Mouse (Mus musculus) liver, postnatal 0 days (tissue): ENCODE results near the gene Eri2. TPM values are rescaled to one million over a fixed set of nuclear protein-coding genes. Genes with fewer than 3 reads are reported as not detected.
"Not testable (repeated sequence)": the region's sequence is repeated elsewhere in the genome, so short reads cannot be mapped to it uniquely, and the experiment has no call there.

Experiments used
- ATAC-seq: fragments of 200-750 bp; cut with Nextera tagmentation; 2 replicates; pipeline ENCODE4 v1.8.0; 2017; ENCODE audit warnings: mild to moderate bottlenecking, moderate library complexity
- DNase-seq: peaks from one replicate; pipeline ENCODE4 v3.0.0-alpha.2; 2016
- H3K27ac ChIP-seq: fragments of 300-500 bp; sonication (generic); 2 replicates; pipeline ENCODE4 v1.5.1; 2014; ENCODE audit warnings: antibody characterized with exemption, moderate library complexity, mild to moderate bottlenecking, low read depth
- H3K27me3 ChIP-seq: fragments of 300-500 bp; sonication (generic); 2 replicates; pipeline ENCODE4 v1.6.1; 2014; ENCODE audit warnings: low read length, control low read depth, mixed read lengths; ENCODE audit not compliant: insufficient read depth
- H3K36me3 ChIP-seq: fragments of 300-500 bp; sonication (generic); replicated peaks from 2 replicates; pipeline ENCODE4 v1.6.1; 2014; ENCODE audit warnings: mild to moderate bottlenecking, control low read depth, low read length, moderate library complexity, mixed read lengths; ENCODE audit not compliant: insufficient read depth
- H3K4me1 ChIP-seq: fragments of 300-500 bp; sonication (generic); 2 replicates; pipeline ENCODE4 v1.6.1; 2014; ENCODE audit warnings: antibody characterized with exemption, mild to moderate bottlenecking, control low read depth; ENCODE audit not compliant: insufficient read depth
- H3K4me2 ChIP-seq: fragments of 300-500 bp; sonication (generic); 2 replicates; pipeline ENCODE4 v1.6.1; 2014; ENCODE audit warnings: low read depth, mild to moderate bottlenecking, low read length, moderate library complexity, mixed read lengths
- H3K4me3 ChIP-seq: fragments of 300-500 bp; sonication (generic); 2 replicates; pipeline ENCODE4 v1.5.1; 2014; ENCODE audit warnings: low read depth, low read length
- H3K9ac ChIP-seq: fragments of 300-500 bp; sonication (generic); replicated peaks from 2 replicates; pipeline ENCODE4 v1.6.1; 2014; ENCODE audit warnings: mild to moderate bottlenecking, moderate library complexity
- H3K9me3 ChIP-seq: fragments of 300-500 bp; sonication (generic); 2 replicates; pipeline ENCODE4 v1.6.1; 2016; ENCODE audit warnings: mild to moderate bottlenecking, control low read depth, low read length, mixed read lengths
- CTCF ChIP-seq: sonication (generic); IDR thresholded peaks from 2 replicates; pipeline ENCODE4 v1.5.1; 2016; ENCODE audit warnings: antibody characterized with exemption, low read depth
- EP300 ChIP-seq: IDR thresholded peaks from 2 replicates; pipeline ENCODE4 v1.6.1; 2016; ENCODE audit warnings: antibody characterized with exemption, low read depth, mild to moderate bottlenecking
- WGBS: fragments of 180-500 bp; shearing (Covaris S2); extraction: QIAGEN DNeasy Blood & Tissue Kit; methylation state at CpG from one replicate; pipeline ENCODE4 v1.1.7; 2014; ENCODE audit not compliant: insufficient replicate concordance; 5-methylcytosine and 5-hydroxymethylcytosine counted together
- polyA plus RNA-seq: library from polyadenylated mRNA; unstranded; fragments of >200 nt; fragmentation: Nextera tagmentation; extraction: Ambion mirVana; gene quantifications from 2 replicates; pipeline ENCODE4 v1.2.1, GENCODE M21; 2015

Eri2 gene
- polyA plus RNA-seq, 1 experiment from 2014 or later: 6.5 TPM

DNA sequence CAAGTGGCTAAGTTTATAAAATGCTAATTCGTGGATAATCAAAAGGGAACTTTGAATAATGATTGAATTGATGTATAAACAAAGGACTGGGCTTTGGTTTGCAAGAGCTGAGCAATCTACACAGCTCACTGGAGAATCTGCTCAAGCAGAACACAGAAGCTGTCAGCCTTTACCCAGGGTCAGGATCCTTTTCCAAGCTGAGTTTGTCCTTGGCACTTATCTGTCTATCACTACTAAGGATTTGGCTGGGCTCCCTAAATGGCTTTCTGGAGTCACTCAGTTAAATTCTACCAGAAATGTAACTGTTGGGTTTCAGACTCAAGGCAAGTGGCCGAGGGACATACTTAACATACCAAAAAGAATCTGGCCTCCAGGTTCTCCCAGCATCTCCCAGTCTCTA is 43.9 kb downstream of the Eri2 start:
- Histone ChIP-seq H3K36me3 (no peaks in the 10 kb centered on the region), H3K9me3 (no peaks in the 10 kb centered on the region), H3K4me1 (peaks cover 5% of the 10 kb centered on the region; the same call in 1 of the 2 replicates), H3K27me3 (no peaks in the 10 kb centered on the region), H3K9ac (no peak overlapping the region), H3K4me2 (no peak overlapping the region), H3K4me3 (no peak overlapping the region), H3K27ac (peak overlapping the region; percentile 87)
- 58% methylated on average over 2 of the region's 2 CpGs for WGBS
- ATAC-seq: no peak
- no peak for TF ChIP-seq CTCF
- TF ChIP-seq EP300: no peak
- no peak for DNase-seq

DNA sequence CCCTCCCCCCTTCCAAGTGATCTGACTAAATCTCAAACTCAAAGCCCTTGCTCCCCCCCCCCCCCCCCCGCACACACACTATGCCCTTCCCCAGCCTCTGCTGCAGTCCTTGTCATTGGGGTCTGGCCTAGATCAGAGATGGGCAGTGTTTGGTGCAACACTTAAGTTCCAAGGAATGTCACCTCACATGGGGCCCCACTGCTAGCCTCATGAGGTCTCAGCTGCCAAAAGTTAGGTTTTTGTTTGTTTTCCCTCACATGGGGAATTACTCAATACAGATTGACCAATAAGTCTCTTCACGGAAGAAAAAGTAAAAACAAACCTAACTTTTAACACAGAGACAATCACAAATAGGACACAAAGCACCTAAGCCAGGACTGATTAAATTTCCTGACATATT is 45.1 kb downstream of the Eri2 start:
- H3K9me3 ChIP-seq: no peaks in the 10 kb centered on the region
- peaks cover 7% of the 10 kb centered on the region; the same call in 1 of the 2 replicates for H3K4me1 ChIP-seq
- ATAC-seq: peak; percentile 76
- WGBS: 38% methylated on average over 1 of the region's 2 CpGs
- no peak overlapping the region for H3K4me3 ChIP-seq
- no peaks in the 10 kb centered on the region for H3K27me3 ChIP-seq
- H3K4me2 ChIP-seq: no peak overlapping the region
- peak overlapping the region; percentile 87 for H3K27ac ChIP-seq
- TF ChIP-seq EP300 (peak; percentile 45; the same call in 1 of the 2 replicates), CTCF (no peak)
- H3K9ac ChIP-seq: no peak overlapping the region
- H3K36me3 ChIP-seq: no peaks in the 10 kb centered on the region
- DNase-seq: peak; percentile 20

DNA sequence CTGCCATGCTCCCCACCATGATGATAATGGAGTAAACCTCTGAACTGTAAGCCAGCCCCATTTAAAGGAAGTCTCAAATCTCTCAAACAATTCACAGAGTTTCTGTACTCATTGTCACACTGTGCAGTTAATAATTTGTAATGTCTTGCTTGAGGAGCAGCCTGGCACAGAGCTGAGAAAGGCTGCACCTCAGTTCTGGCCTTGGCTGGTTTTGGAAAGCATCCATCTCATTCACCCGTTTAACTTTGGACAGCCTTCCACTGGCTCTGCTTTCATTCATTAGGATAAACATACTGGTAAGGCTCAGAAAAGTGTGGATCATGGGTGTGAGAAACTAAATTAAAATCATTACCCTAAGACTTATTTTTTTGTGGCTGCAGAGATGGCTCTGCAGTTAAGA is 48.0 kb downstream of the Eri2 start:
- no peak overlapping the region for H3K4me2 ChIP-seq
- H3K36me3 ChIP-seq: no peaks in the 10 kb centered on the region
- H3K4me1 ChIP-seq: peaks cover 7% of the 10 kb centered on the region; the same call in 1 of the 2 replicates
- 76% methylated on average over 1 of the region's 1 CpGs for WGBS
- ATAC-seq (no peak), DNase-seq (no peak)
- no peak overlapping the region for H3K9ac ChIP-seq
- no peaks in the 10 kb centered on the region for H3K27me3 ChIP-seq
- H3K4me3 ChIP-seq: no peak overlapping the region
- TF ChIP-seq EP300: no peak
- TF ChIP-seq CTCF: no peak
- no peak overlapping the region for H3K27ac ChIP-seq
- H3K9me3 ChIP-seq: no peaks in the 10 kb centered on the region

DNA sequence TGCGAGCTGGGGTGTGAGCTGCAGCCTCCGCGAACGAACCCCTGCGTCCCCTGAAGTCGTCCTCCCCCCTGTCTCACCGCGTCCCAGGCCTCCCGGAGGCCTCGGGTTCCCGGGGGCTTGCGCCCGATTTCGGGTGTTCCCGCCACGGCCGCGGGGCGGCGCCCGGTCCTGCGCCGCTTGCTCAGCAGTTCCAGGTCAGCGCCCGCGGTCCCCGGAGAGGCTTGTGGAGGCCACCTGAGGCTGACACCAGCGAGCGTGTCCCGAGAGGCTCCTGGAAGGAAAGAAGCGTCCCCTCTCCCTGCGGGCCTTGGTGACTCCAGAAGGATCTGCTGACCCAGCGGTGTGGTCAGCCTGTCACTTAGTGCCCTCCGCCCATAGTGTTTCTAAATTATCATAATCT is 49.5 kb downstream of the Eri2 start:
- WGBS: 9% methylated on average over 34 of the region's 34 CpGs
- no peak overlapping the region for H3K27ac ChIP-seq
- TF ChIP-seq EP300 (no peak), CTCF (peak; percentile 64)
- peak overlapping the region; percentile 4 for H3K4me2 ChIP-seq
- peak; percentile 66 for DNase-seq
- H3K9me3 ChIP-seq: no peaks in the 10 kb centered on the region
- H3K4me1 ChIP-seq: 0 out of 2 replicates have a peak, but pooled peaks cover 2% of the 10 kb centered on the region
- no peak overlapping the region for H3K9ac ChIP-seq
- no peaks in the 10 kb centered on the region for H3K27me3 ChIP-seq
- ATAC-seq: peak; percentile 73
- H3K36me3 ChIP-seq: no peaks in the 10 kb centered on the region
- no peak overlapping the region for H3K4me3 ChIP-seq

DNA sequence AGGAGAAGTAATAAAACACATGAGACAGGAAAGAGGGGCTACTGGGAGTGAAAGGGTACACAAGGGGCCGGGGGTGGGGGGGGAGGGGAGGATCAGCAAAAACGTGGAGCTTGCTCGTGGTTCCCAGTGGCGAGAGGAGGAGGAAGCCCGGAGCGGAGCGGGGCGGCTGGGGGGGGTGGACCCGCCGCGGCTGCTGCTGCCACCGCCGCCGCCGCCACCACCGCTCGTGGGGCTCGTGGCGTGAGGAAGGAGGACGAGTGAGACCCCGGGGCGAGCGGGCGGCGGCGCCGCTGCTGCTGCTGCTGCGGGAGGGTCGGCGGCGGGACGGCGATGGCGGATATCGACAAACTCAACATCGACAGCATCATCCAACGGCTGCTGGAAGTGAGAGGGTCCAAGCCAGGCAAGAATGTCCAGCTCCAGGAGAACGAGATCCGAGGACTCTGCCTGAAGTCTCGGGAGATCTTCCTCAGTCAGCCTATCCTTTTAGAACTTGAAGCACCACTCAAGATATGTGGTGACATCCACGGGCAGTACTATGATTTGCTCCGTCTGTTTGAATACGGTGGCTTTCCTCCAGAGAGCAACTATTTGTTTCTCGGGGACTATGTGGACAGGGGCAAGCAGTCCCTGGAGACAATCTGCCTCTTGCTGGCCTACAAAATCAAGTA is 53.9 kb downstream of the Eri2 start:
- not testable (repeated sequence) for H3K27ac ChIP-seq, H3K27me3 ChIP-seq, H3K36me3 ChIP-seq, DNase-seq, ATAC-seq, H3K4me3 ChIP-seq, H3K9ac ChIP-seq, H3K9me3 ChIP-seq, H3K4me1 ChIP-seq
- peak overlapping the region; percentile 52 for H3K4me2 ChIP-seq
- WGBS: 6% methylated on average over 17 of the region's 44 CpGs

DNA sequence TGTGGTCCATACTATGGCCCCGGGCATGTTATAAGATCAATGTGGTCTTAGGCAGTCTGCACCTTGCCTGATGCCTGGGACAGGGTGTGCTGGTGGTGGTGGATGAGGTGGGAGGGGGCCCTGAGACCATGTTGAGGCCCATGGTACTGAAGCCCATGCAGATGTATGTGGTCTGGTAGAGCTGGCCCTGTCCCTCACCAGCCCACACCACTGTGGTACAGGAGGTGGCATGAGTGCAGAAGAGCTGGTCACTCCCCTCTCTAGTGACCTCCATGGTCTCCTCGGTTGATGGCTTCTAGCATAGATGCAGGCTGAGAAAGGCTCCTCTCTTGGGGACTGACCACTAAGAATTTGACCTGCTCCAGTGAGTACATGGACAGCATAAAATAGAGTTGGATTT is 55.0 kb downstream of the Eri2 start:
- H3K27me3 ChIP-seq: no peaks in the 10 kb centered on the region
- WGBS: 74% methylated on average over 2 of the region's 2 CpGs
- no peaks in the 10 kb centered on the region for H3K36me3 ChIP-seq
- 0 out of 2 replicates have a peak, but pooled peaks cover 2% of the 10 kb centered on the region for H3K9me3 ChIP-seq
- TF ChIP-seq EP300: no peak
- no peak overlapping the region for H3K4me3 ChIP-seq
- ATAC-seq (no peak), DNase-seq (no peak)
- no peak overlapping the region for H3K4me2 ChIP-seq
- H3K27ac ChIP-seq: no peak overlapping the region
- H3K4me1 ChIP-seq: no peaks in the 10 kb centered on the region
- no peak overlapping the region for H3K9ac ChIP-seq
